Mouse (Mus musculus): Measurements from ENCODE around the gene Jph3.

Jph3 gene

DNA sequence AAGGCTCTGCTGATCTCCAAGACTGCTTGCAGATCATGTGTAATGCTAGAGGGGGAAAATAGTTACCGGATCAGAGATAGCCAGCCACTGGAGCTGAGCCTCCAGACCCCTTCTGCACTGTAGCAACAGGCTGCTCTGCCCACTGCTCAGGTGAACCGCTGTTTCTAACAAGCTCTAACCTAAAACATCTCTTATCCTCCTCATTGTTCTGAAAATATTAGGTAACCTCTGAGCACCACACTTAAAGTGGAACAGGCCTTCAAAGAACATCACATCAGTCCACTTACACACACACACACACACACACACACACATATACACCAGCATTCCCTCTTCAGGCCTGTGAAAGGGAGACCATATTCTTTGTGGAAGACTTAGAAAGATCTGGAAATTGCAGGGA lies 102.6 kb downstream of the Jph3 start:
- peak in 1 of 2 experiments; percentile 2 for DNase-seq (ENCODE audit: low spot score in 2 of 2)

DNA sequence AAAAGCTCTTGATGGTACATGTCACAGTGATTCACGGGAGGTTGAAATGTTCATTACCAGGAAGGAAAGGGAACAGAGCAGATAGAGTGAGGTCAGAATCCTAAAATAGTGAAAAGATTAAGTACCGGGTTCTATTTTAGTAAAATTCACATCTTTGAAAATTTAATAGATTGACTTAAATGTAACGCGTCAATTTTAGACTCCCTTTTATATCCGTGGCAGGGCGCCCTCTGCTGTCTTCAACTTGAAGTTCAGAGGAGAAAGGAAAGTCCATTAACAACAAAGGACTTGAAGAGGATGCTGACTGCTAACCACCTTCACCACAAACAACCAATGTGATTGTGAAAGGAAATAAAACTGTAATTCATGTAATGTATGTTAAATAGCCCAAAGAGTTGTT lies 103.1 kb downstream of the Jph3 start:
- peak; percentile 73 to 76 for DNase-seq (ENCODE audit: low spot score in 2 of 2)

DNA sequence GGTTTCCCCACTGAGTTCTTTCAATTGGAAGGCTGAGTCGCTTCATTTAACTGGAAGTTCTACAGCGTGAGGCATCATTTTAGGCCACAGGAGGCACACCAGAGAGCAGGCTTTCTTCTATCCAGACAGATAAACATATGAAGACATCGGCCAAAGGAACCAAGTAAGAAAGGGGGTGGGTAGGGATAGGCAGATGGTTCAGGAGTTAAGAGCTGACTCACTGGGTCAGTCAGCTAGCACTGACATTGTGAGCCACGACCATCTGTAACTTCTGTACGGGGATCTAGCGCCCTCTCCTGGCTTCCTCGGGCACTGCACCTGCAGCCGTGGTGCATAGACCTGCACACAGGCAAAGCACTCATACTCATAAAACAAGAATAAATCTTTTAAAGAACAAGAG lies 111.8 kb downstream of the Jph3 start:
- DNase-seq (ENCODE audit: low spot score in 2 of 2) = peak; percentile 70 to 71

DNA sequence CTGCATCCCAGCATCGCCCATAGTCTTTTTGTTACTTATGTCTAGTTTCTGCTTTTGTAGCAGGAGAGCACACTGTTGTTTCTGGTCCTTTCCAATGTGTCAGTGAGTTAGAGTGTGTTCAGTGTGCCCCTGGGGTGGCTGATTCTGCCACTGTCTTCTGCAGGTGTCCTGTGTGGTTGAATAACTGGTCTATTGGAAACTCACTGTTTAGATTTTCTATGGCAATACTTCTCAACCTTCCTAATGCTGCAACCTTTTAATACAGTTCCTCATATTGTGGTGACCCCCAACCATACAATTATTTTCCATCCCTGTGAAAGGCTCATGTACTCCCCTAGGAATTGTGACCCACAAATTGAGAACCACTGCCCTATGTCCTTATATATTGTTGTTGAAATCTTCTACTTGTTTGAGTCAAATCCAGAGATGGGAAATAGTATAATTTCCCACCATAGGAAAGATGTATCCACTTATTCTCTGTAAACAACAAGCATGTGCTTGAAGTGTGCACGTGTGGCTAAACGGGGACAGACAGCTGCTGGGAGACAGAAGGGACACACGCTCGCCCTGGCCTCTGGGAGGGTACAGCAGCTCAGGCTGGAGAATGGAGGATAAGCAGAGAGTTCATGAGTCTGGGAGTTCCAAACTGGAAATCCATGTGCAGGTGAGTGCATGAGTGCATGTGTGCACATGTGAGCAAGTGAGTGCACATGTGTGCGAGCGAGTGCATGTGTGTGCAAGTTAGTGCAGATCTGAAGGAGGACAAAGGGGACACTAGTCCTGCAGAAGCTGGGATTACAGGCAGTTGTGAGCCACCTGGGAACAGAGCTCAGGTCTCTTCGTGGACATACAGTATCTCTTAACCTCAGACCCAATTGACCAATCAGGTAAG lies 112.9 kb downstream of the Jph3 start:
- DNase-seq (ENCODE audit: low spot score in 2 of 2) = peak in 1 of 2 experiments; percentile 2

DNA sequence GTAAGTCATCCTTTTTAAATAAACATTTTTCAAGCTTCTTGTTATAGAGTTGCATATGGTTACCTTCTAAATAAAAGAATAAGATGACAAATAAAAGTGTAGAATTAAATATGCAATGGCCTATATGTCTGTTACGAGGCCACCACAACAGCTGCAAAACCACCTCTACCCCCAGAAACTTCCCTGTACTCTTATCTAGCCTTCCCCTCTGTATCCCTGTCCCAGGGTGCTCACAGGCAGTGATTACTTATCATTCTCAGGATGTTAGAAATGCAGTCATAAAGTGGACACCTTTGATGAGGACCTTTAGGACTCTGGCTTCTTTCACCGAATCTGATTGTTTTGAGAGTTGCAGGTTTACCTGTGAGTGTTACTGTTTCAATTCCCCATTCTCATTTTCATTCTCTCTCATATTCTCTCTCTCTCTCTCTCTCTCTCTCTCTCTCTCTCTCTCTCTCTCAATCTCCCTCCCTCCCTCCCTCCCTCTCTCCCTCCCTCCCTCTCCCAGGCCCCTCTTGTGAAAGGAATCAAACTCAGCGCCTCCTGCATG lies 113.8 kb downstream of the Jph3 start:
- no peak for DNase-seq (ENCODE audit: low spot score in 2 of 2)

Data from frontal cortex, postnatal 25 days (tissue).